Mouse (Mus musculus) forebrain, embryonic 11.5 days (tissue): ENCODE data around the gene Arid1b. TPM values are rescaled to one million over a fixed set of nuclear protein-coding genes. Genes with fewer than 3 reads are reported as not detected.

Experiments
- ATAC-seq: fragments of 200-750 bp; cut with Nextera tagmentation; replicated peaks from 2 replicates; pipeline ENCODE4 v1.8.0; 2017; ENCODE audit warnings: moderate TSS enrichment; ENCODE audit not compliant: low FRiP score
- DNase-seq: peaks from one replicate; pipeline ENCODE4 v3.0.0-alpha.2; 2017; ENCODE audit warnings: low spot score
- H3K27ac ChIP-seq: fragments of 300-500 bp; sonication (generic); 2 replicates; pipeline ENCODE4 v1.5.1; 2014; ENCODE audit warnings: low read depth, low read length
- H3K27me3 ChIP-seq: fragments of 300-500 bp; sonication (generic); 2 replicates; pipeline ENCODE4 v1.6.1; 2014; ENCODE audit warnings: mild to moderate bottlenecking, low read length, mixed read lengths; ENCODE audit not compliant: control insufficient read depth, insufficient read depth
- H3K36me3 ChIP-seq: fragments of 300-500 bp; sonication (generic); 2 replicates; pipeline ENCODE4 v1.6.1; 2014; ENCODE audit warnings: mild to moderate bottlenecking, low read length, moderate library complexity, mixed read lengths; ENCODE audit not compliant: control insufficient read depth, insufficient read depth
- H3K4me1 ChIP-seq: fragments of 300-500 bp; sonication (generic); replicated peaks from 2 replicates; pipeline ENCODE4 v1.6.1; 2014; ENCODE audit warnings: low read length, mixed read lengths; ENCODE audit not compliant: control insufficient read depth, insufficient read depth
- H3K4me2 ChIP-seq: fragments of 300-500 bp; sonication (generic); 2 replicates; pipeline ENCODE4 v1.6.1; 2014; ENCODE audit warnings: low read depth, mild to moderate bottlenecking, low read length, moderate library complexity, mixed read lengths; ENCODE audit not compliant: severe bottlenecking
- H3K4me3 ChIP-seq: fragments of 300-500 bp; sonication (generic); 2 replicates; pipeline ENCODE4 v1.5.1; 2014; ENCODE audit warnings: low read depth, low read length
- H3K9ac ChIP-seq: fragments of 300-500 bp; sonication (generic); 2 replicates; pipeline ENCODE4 v1.6.1; 2014; ENCODE audit warnings: low read length
- H3K9me3 ChIP-seq: fragments of 300-500 bp; sonication (generic); 2 replicates; pipeline ENCODE4 v1.6.1; 2016; ENCODE audit warnings: low read length, mixed read lengths; ENCODE audit not compliant: control insufficient read depth
- WGBS: fragments of 180-500 bp; shearing (Covaris S2); extraction: QIAGEN DNeasy Blood & Tissue Kit; methylation state at CpG from one replicate; pipeline ENCODE4 v1.1.7; 2014; 5-methylcytosine and 5-hydroxymethylcytosine counted together
- polyA plus RNA-seq: library from polyadenylated mRNA; unstranded; fragments of >200 nt; fragmentation: Nextera tagmentation; extraction: Ambion mirVana; gene quantifications from 2 replicates; pipeline ENCODE4 v1.2.1, GENCODE M21; 2014

The Arid1b gene
- polyA plus RNA-seq, 1 experiment from 2014 or later, result 16.3 TPM

DNA sequence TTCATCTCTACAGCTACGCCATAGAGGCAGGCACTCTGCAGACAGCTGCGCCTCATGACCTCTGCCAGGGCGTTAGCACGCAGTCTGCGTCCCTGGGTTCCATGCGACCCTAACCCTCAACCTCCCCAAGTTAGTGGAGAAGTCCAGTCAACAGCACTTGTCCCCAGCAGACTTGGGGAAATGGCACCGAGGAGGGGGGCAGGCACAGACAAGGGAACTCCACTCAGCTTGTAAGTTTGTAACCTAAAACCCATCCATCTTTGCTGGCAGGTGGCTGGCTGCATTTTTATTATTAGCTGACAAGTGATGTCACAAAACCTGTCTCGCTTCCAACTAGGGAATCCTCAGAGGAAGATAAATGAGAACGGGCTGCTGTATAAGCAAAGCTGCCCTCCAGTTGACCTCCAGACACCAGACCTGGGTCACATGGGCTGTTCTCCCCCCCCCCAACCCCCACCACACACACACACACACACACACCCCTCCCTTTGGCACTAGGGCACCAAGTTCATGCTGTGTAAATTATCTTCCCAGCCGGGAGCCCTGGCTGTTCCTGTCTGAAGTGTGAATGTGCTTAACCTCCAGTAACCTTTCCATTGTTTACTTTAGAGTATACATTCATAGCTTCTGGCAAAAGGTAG is 330.2 kb downstream of the Arid1b start:
- no peak overlapping the region for H3K4me3 ChIP-seq
- WGBS, result 20% methylated on average over 10 of the region's 10 CpGs
- no peaks in the 10 kb centered on the region for H3K9me3 ChIP-seq
- H3K27ac ChIP-seq, result no peak overlapping the region
- ATAC-seq, result peak; percentile 84
- peaks cover 2% of the 10 kb centered on the region; the same call in 1 of the 2 replicates for H3K27me3 ChIP-seq
- peaks cover 19% of the 10 kb centered on the region; the same call in 1 of the 2 replicates for H3K4me1 ChIP-seq
- peaks cover 6% of the 10 kb centered on the region for H3K36me3 ChIP-seq
- H3K9ac ChIP-seq, result no peak overlapping the region
- DNase-seq, result peak; percentile 78
- H3K4me2 ChIP-seq, result no peak overlapping the region

DNA sequence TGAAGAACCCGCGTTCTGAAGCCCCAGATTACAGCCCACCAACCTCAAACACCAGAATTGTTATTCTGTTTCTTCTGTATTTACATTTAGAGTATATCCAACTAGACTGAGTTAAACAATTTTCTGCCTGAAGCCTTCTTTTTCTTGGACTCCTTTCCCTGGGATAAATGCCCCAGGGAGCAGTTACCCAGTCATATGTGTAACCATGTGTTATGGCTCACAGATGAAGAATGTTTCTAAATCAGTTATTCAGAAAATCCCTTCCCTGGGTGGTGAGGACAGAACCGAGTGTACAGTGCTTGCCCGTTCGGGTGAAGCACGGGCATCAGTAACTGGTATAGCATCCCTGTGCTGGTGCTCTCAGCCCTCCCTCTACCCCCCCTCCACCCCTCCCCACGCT is 332.6 kb downstream of the Arid1b start:
- ATAC-seq, result no peak
- H3K27ac ChIP-seq, result no peak overlapping the region
- DNase-seq, result no peak
- H3K27me3 ChIP-seq, result peaks cover 2% of the 10 kb centered on the region; the same call in 1 of the 2 replicates
- no peak overlapping the region for H3K9ac ChIP-seq
- H3K4me2 ChIP-seq, result no peak overlapping the region
- H3K4me3 ChIP-seq, result no peak overlapping the region
- peaks cover 6% of the 10 kb centered on the region for H3K36me3 ChIP-seq
- no peaks in the 10 kb centered on the region for H3K9me3 ChIP-seq
- H3K4me1 ChIP-seq, result peaks cover 19% of the 10 kb centered on the region; the same call in 1 of the 2 replicates
- 91% methylated on average over 7 of the region's 7 CpGs for WGBS

DNA sequence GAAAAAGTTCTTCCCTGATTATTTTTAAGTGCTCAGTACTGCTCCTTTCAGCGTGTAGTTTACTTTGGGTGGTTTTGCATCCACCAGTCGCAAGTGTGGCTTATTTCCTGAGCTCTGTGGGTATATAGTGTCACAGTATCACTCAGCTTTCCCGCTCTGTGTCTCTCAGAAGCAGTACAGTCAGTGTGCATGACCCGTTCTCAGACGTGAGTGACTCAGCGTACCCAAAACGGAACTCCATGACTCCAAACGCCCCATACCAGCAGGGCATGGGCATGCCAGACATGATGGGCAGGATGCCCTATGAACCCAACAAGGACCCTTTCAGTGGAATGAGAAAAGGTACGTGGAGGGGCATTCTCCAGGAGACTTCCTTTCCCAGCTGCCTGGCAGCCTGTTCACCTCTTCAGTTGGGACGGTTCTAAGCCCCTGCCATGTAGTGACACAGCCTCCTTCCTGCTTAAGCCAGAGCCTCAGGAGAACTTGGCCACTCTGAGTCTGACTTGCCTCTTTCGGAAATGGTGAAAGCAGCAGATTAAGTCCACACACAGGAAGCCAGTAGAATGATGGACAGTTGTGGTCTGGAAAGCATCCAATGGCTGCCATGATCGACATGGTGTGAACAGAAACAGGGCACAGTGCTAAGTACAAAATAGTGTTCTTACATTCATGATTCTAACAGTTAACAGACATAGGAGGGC is 333.5 kb downstream of the Arid1b start:
- no peak for DNase-seq
- WGBS, result 95% methylated on average over 12 of the region's 12 CpGs
- H3K36me3 ChIP-seq, result peaks cover 6% of the 10 kb centered on the region
- no peak overlapping the region for H3K9ac ChIP-seq
- H3K4me3 ChIP-seq, result no peak overlapping the region
- ATAC-seq, result no peak
- peaks cover 18% of the 10 kb centered on the region; the same call in 1 of the 2 replicates for H3K4me1 ChIP-seq
- no peak overlapping the region for H3K4me2 ChIP-seq
- H3K27me3 ChIP-seq, result peaks cover 2% of the 10 kb centered on the region; the same call in 1 of the 2 replicates
- no peak overlapping the region for H3K27ac ChIP-seq
- H3K9me3 ChIP-seq, result no peaks in the 10 kb centered on the region

DNA sequence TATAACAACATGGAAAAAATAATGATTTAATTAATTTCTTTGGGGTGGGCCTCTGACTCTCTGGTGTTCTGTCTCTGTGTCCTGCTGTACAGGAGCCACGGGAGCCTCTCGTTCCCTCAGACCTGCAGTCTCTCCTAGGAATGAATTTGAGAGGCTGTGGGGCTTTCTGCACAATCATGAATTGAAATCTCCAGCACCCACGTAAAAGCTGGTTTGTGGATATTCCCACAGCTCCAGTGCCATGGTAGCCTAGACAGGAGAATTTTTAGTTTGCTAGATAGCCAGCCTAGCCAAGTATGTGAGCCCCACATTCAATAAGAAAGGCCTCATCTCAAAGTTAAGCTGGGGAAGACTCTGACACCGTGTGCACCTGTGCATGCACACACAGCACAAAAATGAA is 335.3 kb downstream of the Arid1b start:
- ATAC-seq (no peak), DNase-seq (no peak)
- no peak overlapping the region for H3K27ac ChIP-seq
- H3K4me3 ChIP-seq, result no peak overlapping the region
- H3K9ac ChIP-seq, result no peak overlapping the region
- WGBS, result 87% methylated on average over 4 of the region's 4 CpGs
- no peaks in the 10 kb centered on the region for H3K9me3 ChIP-seq
- no peak overlapping the region for H3K4me2 ChIP-seq
- peaks cover 2% of the 10 kb centered on the region; the same call in 1 of the 2 replicates for H3K27me3 ChIP-seq
- H3K36me3 ChIP-seq, result peaks cover 11% of the 10 kb centered on the region
- H3K4me1 ChIP-seq, result peaks cover 7% of the 10 kb centered on the region; the same call in 1 of the 2 replicates

DNA sequence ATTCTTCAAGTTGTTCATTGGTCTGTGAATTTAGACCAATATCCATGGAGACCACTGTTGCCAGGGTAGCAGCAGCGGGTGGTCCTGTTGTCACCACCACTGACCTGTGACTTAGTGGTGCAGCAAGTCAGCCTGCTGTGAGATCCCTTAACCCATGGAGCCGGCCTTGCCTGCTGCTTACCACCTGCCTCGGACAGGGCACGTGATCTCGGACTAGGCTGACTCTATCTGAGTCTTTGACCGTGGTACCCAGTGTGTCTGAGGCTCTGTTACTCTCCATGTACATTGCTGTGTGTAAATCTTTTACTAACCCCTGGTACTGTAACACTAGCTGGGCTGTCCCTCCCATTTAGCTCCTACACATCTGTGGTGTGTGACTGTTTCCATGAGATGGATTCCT is 335.9 kb downstream of the Arid1b start:
- Histone ChIP-seq H3K36me3 (peaks cover 11% of the 10 kb centered on the region), H3K9ac (no peak overlapping the region), H3K27ac (no peak overlapping the region), H3K27me3 (peaks cover 2% of the 10 kb centered on the region; the same call in 1 of the 2 replicates), H3K9me3 (no peaks in the 10 kb centered on the region), H3K4me2 (no peak overlapping the region), H3K4me1 (peaks cover 3% of the 10 kb centered on the region; the same call in 1 of the 2 replicates), H3K4me3 (no peak overlapping the region)
- ATAC-seq (no peak), DNase-seq (no peak)
- WGBS, result 62% methylated on average over 6 of the region's 6 CpGs

DNA sequence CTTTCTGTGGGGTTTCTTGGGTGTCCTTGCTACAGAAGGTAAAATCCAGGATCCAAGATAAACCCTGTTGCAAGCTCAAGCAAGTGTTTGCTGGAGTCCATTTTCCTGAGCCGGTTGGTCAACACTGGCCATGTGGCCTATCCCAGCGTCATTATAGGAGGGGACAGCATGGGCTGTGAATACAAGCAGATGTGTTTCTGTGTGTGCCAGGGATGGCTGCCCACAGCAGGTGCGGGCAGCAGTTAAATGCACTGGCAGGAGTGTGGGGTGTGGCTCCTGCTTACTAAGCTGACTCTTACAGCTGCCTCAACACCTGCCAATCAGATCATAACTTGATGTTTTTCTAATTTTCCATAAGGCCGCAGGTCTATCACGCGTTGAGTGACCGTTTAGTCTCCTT is 336.5 kb downstream of the Arid1b start:
- H3K4me3 ChIP-seq, result no peak overlapping the region
- H3K27ac ChIP-seq, result no peak overlapping the region
- no peak overlapping the region for H3K4me2 ChIP-seq
- DNase-seq (no peak), ATAC-seq (no peak)
- no peak overlapping the region for H3K9ac ChIP-seq
- H3K9me3 ChIP-seq, result no peaks in the 10 kb centered on the region
- WGBS, result 94% methylated on average over 7 of the region's 7 CpGs
- H3K36me3 ChIP-seq, result peaks cover 11% of the 10 kb centered on the region
- H3K27me3 ChIP-seq, result peaks cover 2% of the 10 kb centered on the region; the same call in 1 of the 2 replicates
- H3K4me1 ChIP-seq, result no peaks in the 10 kb centered on the region

DNA sequence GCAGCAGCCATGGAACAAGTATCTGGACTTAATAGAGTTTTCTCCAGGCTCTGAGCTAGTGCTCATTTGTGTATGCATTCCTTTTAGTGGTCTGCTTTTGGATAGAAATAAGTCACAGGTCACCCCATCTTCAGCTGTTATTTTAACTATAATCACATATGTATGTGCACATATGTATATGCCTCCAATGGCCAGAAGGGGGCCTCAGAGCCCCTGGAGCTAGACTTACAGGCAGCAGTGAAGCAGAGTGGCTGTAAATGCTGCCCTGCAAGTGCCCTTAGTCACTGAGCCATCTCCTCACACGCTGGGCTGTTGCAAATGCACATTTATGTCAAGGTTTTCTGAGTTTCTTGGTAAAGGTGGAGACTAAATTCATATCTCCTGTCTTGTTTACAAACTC is 337.3 kb downstream of the Arid1b start:
- no peaks in the 10 kb centered on the region for H3K4me1 ChIP-seq
- no peak overlapping the region for H3K27ac ChIP-seq
- 74% methylated on average over 1 of the region's 1 CpGs for WGBS
- H3K9me3 ChIP-seq, result no peaks in the 10 kb centered on the region
- H3K4me2 ChIP-seq, result no peak overlapping the region
- ATAC-seq (no peak), DNase-seq (no peak)
- no peak overlapping the region for H3K9ac ChIP-seq
- peaks cover 2% of the 10 kb centered on the region; the same call in 1 of the 2 replicates for H3K27me3 ChIP-seq
- H3K4me3 ChIP-seq, result no peak overlapping the region
- peaks cover 11% of the 10 kb centered on the region for H3K36me3 ChIP-seq

DNA sequence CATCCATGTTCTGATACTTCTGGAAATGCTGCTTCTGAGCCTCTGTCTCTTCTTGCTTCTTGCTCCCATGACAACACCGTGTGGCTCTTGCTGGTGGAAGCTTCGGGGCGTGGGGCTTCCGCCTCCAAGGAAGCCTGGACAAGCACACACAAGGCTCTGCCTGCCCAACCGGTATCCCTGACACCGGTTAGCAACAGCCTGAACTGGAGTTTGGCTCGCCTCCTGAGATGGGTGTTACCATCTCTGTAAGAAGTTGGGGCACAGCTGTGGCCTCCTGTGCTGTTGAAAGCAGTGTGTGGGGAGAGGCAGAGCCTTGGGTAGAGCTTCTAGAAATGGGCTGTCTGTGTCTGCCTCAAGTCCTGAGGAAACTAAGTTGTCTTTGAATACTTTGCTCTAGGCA is 340.4 kb downstream of the Arid1b start:
- H3K27me3 ChIP-seq, result no peaks in the 10 kb centered on the region
- no peak overlapping the region for H3K9ac ChIP-seq
- 92% methylated on average over 7 of the region's 7 CpGs for WGBS
- H3K27ac ChIP-seq, result no peak overlapping the region
- no peaks in the 10 kb centered on the region for H3K4me1 ChIP-seq
- H3K4me3 ChIP-seq, result no peak overlapping the region
- H3K4me2 ChIP-seq, result no peak overlapping the region
- DNase-seq (no peak), ATAC-seq (no peak)
- peaks cover 2% of the 10 kb centered on the region; the same call in 1 of the 2 replicates for H3K9me3 ChIP-seq
- H3K36me3 ChIP-seq, result peaks cover 11% of the 10 kb centered on the region
